Mouse (Mus musculus) testis, adult 2 months (tissue): Measurements from ENCODE around the gene Zfp575.

ENCODE experiments used
- CTCF ChIP-seq: fragments of 200-500 bp; IDR thresholded peaks from 2 replicates; pipeline ENCODE4 v1.5.1; 2012; ENCODE audit warnings: low read depth, mild to moderate bottlenecking, inconsistent platforms, low read length, moderate library complexity; ENCODE audit not compliant: control insufficient read depth, insufficient read depth, insufficient replicate concordance
- POLR2A ChIP-seq: fragments of 200-500 bp; IDR thresholded peaks from 2 replicates; pipeline ENCODE4 v1.6.1; 2012; ENCODE audit warnings: low read depth, mild to moderate bottlenecking, inconsistent platforms, low read length, moderate library complexity; ENCODE audit not compliant: control insufficient read depth

DNA sequence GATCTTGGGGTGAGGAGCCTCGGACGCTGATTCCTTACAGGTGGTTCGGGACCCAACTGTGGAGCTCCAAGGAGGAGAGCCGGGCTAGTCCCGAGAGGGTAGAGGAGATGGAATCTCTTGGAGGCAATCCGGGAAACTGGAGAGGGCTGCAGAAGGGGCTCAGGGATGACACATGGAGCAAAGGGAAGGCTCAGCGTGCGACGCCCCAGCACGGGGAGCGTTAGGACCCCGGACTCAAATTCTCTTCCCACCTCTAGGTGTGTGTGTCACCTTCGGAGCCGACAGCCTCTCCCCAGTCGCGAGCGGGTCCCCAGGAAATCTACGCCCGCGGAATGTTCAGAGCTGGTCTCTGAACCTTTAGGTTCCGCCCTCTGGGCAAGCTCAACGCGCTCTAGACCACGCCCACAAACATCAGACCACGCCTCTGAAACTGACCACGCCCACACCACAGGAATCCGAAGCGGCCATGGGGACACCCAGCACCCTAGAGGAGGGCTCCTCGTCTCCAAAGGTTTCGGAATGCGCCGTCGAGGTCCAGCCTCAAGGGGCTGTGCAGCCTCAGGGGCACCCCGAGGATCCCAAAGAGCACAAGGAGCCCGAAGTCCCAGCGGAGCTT, 23.5 kb upstream of the Zfp575 start:
- TF ChIP-seq CTCF (no peak), POLR2A (peak; percentile 43; the same call in 1 of the 2 replicates)
